Mouse (Mus musculus): ENCODE measurements around the gene Antxr2.

Antxr2 gene

DNA sequence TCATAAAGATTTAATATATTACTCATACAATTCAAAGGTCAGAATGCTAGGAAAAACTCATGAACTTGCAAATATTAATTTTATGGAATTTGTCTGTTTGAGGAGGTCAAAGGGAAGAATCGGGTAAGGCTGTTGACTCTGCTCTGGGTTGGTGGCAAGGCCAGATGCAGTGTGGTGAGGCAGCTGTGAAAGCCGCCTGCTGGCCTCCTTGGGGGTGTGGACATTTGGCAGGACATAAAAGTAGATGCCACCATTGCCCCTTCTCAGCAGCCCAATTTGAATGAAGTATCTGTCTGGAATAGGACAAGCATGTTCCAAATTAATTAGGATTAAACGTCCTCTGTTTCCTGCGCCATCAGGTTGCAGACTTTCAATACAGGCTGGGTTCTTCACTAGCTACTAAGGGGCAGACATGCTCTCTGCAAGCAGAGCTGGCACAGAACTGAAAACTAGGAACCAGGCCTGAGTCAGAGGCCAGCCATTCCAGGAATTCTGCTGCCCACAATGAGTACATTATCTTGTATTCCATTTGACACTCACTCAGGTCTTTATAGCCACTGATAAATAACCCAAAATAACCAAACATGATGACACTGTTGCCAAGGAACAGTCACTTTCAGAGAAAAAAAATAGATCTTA is 44.1 kb downstream of the Antxr2 start:
- DNase-seq, result no peak

DNA sequence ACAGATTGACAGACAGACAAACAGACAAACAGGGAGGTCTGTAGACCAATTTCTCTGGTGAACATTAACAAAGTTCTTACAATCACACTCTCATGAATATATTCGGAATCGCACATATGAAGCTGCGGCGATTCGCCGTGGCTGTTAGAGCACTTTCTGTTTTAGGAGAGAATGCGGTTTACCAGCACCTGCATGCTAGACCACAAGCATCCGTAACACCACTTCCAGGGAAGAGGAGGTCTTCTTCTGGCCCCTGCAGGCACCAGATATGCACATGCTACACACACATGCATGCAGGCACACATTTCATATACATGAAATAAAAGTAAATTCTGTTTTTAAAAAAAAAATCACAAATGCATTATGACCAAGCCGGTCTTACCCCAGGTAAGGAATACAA is 47.5 kb downstream of the Antxr2 start:
- DNase-seq, result no peak

DNA sequence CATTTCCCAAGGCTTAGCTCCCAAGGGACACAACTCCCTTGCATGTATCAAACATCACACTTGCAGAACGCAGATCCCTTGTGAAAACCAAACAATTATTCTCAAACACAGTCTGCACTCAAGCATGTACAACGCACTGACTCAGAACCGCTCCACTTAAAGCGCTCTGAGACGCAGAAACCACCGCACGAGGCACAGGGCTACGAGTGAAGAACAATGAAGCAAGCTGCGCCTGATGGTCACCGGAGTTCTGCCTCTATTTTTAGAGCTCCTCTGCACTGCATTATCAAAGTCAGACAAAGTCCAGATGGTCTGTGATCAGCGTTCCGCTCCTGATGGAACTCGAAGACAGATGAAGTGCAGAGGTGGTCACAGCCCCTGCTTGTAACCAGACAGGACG is 50.4 kb downstream of the Antxr2 start:
- DNase-seq, result no peak

DNA sequence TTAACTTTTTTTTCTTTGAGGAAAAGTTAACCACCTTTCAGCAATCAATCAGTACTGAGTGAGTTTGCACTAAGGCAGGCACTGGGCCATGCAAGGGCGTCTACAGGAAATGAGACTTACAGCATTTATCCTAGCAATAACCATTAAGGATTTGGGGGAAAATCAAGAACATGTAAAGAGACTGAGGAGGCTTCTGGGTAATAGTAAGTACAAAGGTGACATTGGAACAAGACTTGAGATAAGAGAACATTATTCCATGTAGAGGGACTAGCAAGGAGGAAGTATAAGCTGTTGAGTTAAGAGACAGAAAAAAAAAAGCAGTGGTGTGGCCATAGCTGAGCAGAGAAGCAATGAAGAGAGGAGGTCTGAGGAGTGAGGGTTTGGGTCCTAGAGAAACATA is 57.5 kb downstream of the Antxr2 start:
- no peak for DNase-seq

DNA sequence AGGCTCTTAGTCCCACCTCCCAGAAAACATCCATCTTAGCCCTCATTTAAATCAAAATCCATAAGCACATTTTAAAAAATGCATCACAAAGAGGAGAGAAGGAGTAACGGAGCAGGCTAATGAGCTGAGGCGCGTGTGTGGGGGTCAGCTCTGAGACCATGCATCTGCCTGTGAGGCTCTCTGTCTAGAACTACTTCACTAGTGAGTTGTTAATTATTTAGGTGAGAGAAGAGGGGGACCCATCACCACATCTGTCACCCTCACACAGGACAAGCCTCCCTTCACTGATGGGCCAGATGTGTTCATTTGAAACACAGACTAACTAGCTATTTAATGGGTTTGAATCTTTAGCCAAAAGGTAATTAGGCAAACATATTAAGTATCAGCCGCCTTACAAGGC is 58.8 kb downstream of the Antxr2 start:
- no peak for DNase-seq

DNA sequence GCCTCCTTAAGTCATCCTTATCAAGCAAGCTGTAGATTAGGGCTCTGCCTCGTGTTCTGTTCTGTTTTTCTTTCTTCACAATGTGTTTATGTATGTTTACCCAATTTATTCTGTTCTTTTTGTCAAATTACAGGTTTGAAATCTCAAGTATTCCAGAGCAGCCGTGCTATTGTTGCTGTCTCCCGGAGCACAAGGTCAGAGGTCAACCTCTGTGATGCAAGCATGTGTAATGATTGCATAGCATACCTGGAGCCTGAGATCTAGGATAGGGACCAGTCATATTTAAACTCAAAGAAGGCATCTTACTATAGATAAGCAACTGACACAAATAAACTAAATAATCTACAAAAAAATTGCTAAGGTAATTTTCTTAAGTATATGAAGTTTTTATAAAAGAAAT is 59.6 kb downstream of the Antxr2 start:
- no peak for DNase-seq

DNA sequence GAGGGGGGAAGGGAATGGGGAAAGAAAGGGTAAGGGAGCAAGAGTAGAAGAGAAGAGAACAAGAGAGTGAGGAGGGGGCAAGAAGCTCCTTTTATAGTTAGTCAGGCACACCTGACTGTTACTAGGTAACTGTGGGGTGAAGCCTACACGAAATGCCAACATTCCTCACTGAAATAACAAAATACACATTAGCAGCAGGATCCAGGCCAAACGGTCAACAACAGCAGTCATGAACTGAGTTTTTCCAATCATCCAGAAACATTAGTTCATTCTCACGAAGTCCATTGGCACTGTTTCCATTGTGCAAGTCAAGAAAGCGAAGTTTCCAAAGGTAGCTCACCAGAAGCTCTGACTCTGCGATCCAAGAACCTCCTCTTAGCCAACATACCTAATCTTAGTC is 63.8 kb downstream of the Antxr2 start:
- DNase-seq, result no peak

GRCm38 (mm10) chr5:97966101-97966500 is 64.7 kb downstream of the Antxr2 start:
- no peak for DNase-seq

DNA sequence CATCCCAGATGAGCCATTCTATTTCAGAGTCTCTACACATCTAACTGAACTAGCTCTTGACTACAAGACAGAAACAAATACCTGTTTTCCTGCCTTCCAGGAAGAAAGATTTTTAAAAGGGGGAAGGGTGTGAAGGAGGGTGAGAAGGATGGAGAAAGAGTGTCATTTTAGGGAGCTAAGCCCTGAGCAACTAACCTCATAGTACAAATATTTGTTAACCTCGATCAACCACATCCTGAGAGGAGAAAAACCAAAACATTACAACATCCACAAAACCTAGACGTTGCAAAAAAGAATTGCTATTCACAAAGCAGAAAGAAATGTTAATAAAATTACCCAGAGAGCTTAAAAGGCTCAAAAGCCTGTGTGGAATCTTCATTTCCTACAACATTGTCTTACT is 66.4 kb downstream of the Antxr2 start:
- DNase-seq, result no peak

- DNase-seq, result no peak
Measured at GRCm38 (mm10) chr5:97962512-97962911, 68.3 kb downstream of the Antxr2 start.

- no peak for DNase-seq
Measured at GRCm38 (mm10) chr5:97961786-97962185, 69.1 kb downstream of the Antxr2 start.

DNA sequence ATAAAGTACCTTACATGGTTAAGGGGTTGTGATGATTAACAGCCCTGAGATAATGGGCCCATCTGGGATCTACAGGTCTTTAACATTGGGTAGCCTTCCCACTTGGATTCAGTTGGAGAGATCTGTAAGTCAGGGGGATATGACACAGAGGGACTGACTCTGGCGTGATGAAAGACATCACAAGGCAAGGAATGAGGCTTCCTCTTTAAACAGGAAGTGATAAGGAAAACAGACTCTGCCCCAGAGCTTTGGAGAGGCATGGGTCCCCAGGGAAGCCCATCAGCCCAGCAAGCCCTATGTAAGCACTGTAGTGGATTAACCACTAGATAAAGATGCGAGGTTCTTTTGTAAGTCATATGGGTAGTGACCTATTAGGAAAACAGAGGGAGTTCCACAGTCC is 71.2 kb downstream of the Antxr2 start:
- DNase-seq, result no peak

DNA sequence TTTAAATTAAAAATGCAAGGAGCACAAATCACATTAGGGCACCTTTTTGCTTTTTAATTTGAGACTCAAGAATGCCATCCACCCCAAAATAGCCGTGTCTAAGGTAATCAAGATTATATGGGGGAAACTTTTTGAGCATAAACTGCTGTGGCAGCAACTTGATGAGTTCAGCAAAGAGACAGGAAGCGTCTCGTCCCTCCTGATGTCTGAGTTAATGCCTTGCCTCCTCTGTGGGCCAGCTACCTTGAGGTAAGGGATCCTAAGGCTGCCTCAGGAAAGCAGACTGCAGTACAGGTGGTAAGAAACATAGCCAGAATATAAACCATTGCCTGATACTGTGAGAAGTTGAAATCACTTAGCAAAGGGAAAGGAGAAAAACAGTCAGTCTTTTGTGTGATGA is 71.8 kb downstream of the Antxr2 start:
- no peak for DNase-seq

- no peak for DNase-seq
Measured at GRCm38 (mm10) chr5:97957501-97957900, 73.3 kb downstream of the Antxr2 start.

DNA sequence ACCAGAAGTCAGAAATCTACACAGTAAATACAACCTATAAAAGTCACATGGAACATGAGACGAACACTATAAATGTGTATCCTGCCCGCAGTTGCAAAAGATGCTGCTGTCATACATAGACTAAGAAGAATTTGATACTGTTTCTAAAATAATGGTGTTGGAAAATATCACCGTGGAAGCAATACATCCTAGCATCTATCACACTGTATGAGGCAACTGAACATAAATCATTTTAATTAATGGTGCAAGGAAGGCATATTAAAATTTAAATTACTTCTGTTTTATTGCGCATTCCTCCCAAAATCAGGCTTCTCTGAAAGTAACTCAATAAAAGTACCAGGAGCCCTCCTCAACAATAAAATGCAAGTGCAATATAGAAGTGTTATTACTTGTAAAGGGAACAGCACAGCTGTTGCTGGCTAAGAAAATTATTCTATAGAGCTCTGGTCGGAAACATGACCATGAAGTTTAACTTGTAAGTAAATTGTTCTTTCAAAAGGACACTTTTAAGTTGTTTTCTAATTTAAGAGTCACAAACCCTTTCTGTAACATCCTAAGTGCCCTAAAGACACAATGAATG is 76.6 kb downstream of the Antxr2 start:
- DNase-seq, result no peak

- DNase-seq, result no peak
Measured at GRCm38 (mm10) chr5:97953241-97953920, 77.5 kb downstream of the Antxr2 start.

GRCm38 (mm10) chr5:97947261-97947660 is 83.6 kb downstream of the Antxr2 start:
- no peak for DNase-seq

GRCm38 (mm10) chr5:97946236-97946635 is 84.6 kb downstream of the Antxr2 start:
- DNase-seq, result no peak

GRCm38 (mm10) chr5:97935140-97936129 is 95.4 kb downstream of the Antxr2 start:
- DNase-seq, result peak; percentile 18

- DNase-seq, result no peak
Measured at GRCm38 (mm10) chr5:97917654-97918053, 113.2 kb downstream of the Antxr2 start.

DNA sequence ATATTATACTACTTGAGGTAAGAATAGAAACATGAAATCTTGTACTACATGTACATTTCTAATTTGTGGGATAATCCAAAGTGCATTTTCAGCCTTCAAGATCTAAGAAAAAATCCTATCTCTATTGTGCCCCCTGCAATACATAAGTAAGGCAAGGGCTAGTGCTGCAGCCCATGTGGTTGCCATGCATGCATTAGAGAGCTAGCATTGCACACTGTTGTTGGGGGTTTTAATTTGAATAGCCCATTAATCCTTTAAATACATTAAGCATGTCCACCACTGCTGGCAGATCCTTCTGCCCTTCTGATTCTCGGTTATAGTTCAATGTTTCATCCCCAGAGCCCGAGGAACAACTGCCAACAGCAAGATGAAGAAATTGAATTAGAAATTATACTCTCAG is 116.0 kb downstream of the Antxr2 start:
- DNase-seq, result no peak

GRCm38 (mm10) chr5:97913901-97914300 is 116.9 kb downstream of the Antxr2 start:
- no peak for DNase-seq

DNA sequence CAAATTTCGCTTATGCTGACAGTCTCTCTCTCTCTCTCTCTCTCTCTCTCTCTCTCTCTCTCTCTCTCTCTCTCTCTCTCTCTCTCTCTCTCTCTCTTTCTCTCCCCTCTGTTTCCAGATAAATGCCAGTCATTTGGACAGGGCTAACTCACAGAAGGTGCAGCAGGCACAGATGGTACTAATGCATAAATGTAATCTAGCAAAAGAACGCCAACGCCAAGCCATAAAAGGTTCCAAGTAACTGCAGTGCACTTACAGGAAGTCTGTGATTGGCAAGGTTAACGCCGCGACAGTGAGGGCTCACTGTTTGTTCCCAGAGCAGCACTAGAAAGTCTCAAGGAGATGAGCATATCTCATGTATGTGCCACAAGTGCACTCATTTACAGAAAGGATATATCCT is 123.4 kb downstream of the Antxr2 start:
- DNase-seq, result no peak
